Mouse (Mus musculus) CD4-positive helper T cell, adult 2 months (primary cell): ENCODE measurements around the gene Abcg1.
A peak's percentile ranks its signal among the peaks of the same experiment; 100 is the strongest.

Experiments used
- DNase-seq: peaks from one replicate; pipeline ENCODE4 v3.0.0-alpha.2; 2012; ENCODE audit warnings: low read depth, missing footprints, low spot score

The Abcg1 gene

DNA sequence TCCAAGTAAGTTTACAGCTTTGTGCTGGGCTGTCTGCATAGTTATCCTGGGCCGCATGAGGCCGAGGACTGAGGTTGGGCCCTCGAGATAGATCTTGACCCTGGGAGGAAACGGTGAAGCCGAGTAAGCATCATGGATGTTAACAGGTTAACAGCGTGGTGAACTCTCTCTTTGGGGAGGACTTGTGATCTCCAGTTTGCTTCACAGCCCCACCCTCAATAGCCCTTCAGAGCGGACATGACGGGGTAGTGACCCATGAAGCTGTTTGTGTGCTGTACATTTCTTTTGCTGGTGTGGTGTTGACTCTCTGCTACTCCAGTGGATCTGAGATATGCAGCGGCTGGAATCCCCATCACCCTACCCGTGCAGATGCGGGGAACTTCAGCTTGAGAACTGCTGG is 21.1 kb downstream of the Abcg1 start:
- no peak for DNase-seq

DNA sequence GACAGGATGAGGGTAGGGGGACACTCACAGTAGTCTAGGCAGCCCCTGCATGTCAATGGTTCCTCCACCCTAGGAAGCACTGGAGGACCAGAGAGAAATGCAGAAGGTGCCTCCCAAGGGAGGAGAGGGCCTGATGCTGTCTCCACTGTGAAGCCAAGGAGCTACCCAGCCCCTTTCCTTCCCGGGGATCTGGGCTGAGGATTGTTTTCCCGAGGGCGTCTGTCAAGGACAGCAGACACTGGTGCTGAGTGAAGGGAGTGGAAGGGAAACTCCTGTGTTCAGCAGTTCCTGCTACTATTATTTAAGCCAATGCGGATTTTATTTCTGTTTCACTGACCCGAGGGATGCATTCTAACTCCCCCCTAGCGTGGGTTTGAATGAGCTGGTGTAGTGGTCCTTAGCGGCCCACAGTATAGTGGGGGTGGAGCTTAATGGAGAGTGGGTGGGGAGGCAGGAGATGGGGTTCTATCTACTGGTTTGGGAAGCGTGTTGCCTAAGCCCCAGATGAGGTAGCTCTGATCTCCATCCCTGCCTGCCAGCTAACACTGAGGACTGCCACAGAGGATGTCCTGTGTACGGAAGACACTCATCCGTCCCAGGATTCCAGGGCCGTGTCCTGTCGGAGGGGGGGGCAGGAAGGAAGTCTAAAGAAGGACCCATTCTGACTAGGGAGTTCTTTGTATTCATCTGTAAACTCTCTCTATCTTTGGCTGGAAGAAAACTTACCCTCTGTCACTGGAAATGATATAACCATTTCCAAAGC is 21.8 kb downstream of the Abcg1 start:
- no peak for DNase-seq

DNA sequence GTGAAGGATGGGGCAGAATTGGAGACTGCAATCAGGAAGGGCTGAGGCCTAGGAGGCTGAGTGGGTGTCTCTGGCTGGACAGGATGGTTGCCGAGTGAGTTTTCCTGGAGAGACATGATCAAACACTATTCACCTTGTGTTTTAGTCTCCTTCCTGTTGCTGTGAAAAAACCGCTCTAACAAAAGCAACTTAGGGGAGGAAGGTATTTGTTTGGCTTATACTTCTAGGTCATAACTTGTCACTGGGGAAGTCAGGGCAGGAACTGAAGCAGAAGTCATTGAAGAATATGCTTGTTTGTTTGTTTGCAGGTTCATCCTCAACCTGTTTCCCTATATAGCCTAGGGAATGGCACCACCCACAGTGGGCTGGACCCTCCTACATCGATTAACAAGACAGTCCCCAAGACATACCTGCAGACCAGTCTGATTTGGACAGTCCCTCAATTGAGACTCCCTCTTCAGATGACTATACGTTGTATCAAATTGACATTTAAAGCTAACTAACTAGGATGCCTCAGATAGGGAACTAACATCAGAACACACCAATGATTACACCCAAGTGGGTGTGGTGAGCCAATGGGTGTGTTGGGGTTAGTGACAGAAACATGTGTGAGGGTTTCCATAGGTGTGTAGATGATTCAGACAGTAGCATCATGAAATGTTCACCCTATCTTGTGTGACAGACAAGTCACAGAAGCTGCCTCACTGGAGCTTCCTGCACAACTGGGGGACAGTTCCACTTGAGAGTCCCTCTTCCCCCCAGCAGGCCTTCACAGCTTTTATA is 25.0 kb downstream of the Abcg1 start:
- no peak for DNase-seq

DNA sequence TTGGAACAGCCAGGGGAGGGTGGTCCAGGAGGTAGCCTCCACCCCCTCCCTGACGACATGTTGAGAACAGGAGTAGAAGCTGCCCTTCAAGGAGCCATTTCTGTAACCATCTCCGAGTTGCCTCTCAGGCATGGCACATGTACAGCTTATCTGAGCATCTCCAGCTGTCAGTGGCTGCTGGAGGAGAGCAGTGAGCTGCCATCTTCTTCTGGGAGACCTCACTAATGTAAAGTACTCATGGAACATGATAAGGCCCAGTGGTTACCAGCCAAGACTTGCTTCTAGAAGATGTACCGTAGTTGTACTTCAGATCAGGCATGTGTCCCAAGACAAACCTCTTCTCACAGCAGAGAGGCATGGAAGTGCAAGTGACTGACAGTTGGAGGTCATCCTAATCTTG is 28.0 kb downstream of the Abcg1 start:
- no peak for DNase-seq

DNA sequence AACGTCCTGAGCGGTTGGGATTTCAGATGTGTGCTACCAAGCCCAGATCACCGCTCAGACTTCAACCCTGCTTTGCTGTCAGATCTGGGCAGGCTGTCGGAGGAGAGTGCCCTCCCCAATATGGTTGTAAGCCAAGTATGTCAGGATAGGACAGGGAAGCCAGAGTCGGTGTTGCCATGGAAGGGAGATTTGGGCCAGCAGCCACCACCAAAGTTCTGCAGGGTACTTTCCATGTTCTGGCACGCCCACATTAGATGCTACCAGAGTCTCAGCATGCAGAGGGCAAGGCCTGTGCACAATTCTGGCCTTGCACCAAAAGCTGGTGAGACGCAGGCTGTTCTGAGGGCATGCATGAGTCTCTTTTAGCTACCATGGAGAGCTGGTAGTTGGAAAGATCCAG is 28.7 kb downstream of the Abcg1 start:
- no peak for DNase-seq

DNA sequence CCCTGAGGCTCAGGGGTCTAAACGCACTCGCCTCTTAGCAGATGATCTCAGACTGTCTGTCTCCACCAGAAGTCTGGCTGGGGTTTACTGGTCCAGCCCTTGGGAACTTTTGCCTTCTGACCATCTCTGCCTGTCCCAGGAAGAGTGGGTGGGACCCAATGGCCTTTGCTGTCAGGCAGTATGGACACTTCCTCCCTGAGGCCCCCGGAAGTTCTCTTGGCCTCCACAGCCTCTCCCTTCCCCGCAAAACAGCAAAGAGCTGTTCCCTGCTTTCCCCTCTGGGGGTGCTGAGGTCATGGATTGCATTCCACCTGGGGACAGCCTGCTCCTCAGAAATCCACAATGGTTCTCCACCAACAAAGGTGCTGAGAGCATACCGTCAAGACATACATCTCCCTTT is 31.2 kb downstream of the Abcg1 start:
- DNase-seq = no peak

DNA sequence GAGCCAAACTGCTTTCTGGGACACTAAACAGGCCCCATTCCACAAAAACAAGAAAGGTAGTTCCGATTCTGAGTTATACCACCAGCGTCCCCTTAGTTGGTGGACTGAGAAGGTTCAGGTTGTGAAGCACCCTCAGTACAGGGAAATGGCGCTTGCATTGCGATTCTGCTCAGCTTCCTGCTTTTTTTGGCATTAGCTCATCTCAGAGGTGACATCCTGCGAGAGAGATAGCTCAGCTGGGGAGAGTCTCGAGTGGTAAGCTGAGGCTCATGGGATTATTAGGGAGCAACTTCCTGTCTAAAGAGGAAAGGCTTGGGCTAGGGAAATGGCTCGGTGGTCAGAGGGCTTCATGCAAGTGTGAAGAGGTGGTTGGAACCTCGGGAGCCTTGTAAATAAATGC is 32.4 kb downstream of the Abcg1 start:
- DNase-seq = no peak

DNA sequence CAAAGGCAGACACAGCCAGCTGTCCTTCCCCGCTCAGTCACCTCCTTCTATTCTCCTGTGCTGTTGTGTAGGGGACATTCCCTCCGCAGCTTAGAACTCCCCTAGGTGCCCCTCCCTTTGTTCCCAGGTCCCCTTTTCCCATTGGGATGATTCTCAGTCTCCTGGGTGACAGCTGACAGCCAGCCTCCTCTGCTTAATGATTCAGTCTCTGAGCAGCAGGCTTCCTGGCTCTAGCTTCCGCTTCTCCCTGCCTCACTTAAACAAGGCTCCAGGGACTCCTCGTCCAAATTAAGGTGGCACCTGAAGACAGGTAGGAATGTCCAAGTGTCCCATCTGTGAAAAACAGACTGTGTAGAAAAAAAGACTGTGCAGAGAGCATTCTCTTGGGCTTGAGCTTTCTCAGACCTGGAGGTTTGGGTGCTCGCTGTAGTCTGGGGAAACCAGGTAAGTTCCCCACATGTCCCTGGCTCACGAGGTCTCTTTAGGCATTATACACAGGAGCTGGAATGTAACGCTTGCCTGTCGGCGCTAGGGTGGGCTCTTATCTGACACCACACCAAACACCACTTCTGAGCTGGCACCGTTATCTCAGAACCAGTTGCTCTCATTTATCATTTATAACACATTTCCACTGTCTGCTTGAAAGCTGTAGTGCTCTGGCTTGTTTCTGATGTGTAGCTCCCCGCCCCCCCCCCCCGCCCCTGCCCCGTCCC is 33.7 kb downstream of the Abcg1 start:
- no peak for DNase-seq

DNA sequence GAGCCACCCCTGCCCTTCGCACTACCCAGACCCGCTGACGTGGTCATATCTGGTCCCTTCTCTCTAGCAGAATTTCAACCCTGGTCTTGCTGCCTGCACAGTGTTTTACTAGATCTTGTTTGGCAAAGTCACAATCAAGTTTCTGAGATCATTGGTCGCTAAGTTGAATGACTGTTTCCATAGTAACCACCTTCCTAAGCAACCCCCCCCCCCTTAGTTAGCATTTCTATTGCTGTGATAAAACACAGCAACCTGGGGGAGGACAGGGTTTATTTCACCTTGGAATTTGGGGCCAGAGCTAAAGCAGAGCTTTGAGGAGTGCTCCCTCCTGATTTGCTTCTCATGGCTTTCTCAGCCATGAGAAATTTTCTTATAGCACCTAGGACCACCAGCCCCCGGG is 37.3 kb downstream of the Abcg1 start:
- DNase-seq = no peak

DNA sequence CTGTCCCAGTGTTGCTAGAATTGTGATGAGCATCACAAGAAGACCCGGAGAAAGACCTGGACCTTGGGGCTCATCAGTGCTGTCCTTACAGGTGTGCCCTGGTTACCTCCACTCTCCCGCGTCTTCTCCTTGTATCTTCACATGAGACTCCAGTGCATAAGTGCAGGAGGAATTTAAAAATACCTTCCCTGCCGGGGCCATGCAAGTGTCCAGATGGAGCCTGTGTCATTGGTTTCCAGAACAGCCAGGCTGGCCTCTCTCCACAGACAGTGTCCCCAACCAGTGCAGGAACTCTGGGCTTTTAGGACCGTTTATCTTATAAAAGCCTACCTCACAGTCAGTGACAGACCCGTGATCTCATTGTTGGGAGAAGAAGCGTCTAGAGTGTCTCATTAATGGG is 38.1 kb downstream of the Abcg1 start:
- no peak for DNase-seq

DNA sequence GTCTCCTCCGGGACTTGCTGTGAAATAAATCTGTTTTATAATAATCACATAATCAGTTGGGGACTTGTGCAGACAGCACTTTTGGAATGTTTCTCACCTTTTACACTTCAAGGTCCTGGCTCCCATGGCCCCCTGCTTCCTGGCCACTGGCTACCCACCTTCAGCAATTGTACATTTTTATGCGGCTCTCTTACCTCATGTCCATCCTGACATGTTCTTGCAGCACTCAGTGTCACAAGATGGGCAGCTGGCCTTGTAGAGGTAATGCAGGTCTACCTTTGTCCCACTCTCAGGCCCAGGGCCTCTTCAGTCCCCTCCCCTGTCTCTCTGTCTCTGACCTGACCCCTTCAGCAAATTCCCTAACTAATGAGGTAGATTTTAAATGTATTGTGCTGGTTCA is 39.4 kb downstream of the Abcg1 start:
- DNase-seq = no peak

DNA sequence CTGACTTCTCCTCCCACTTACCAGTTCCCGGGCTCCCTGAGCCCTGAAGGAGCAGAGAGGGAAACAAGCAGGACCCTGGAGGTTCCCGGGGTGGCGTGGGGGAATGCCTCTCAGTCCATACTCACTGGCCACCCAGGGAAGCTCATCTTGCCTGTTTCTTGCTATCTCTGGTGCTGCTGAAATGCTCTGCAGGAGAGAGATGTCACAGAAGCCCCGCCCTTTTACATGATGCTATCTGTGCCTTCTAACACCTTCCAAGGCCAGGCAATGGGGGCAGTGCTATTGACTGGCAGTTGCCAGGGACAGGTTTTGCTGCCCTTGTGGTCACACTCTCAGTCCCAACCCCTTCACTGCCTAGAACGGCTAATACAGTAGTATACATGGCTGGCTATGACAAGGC is 41.3 kb downstream of the Abcg1 start:
- DNase-seq = no peak

DNA sequence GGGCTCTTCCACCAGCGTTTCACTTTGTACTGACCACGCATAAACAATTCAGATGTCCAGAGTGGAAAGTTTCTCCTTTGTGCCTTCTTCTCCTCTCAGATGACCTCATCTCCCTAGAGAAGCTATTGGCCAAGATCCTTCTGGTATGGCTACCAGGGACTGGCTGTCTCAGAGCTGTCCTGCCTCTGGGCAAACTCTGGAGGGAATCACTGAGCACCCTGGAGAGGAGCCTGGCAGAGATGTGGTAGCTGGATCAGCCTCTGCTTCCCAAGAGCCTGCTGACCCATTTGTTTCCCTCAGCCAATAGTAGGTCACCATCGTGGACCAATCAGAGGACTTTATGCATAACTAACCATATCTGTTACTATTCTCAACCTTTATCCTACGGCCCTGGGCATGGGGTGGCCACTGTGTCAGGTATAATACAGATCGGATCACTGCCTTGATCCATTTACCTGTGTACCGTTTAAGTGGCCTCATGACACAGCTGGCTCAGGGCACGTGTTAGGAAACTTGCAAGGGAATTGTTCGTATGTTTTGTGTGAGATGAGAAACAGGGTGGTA is 45.6 kb downstream of the Abcg1 start:
- DNase-seq = no peak

DNA sequence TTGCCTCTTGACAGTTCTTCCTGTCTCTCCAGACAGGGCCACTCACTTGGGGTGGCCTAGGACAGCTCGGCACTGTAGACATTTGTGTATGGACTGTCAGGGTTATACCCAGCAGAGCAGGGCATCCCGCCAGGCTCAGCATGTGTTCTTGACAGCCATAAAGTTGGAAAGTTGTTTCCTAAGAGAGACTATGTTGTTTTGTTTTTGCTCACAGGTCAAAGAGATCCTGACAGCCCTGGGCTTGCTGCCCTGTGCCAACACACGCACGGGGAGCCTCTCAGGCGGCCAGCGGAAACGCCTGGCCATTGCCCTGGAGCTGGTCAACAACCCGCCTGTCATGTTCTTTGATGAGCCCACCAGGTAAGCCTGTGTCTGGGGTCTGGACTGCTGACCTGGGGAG is 46.3 kb downstream of the Abcg1 start:
- DNase-seq = no peak

DNA sequence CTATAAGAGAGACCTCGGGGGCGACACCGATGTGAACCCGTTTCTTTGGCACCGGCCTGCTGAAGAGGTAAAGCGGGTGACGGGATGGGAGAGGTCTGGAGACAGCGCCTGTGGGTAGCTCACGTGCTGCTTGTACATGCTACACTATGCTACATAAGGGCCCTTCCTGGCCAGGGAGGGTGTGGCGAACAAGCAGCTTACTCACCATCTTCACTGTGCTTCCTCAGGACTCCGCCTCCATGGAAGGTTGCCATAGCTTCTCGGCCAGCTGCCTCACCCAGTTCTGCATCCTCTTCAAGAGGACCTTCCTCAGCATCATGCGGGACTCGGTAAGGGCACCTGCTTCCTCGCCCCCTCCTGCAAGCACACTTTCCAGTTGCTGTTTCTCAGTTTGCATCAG is 50.9 kb downstream of the Abcg1 start:
- DNase-seq = no peak

DNA sequence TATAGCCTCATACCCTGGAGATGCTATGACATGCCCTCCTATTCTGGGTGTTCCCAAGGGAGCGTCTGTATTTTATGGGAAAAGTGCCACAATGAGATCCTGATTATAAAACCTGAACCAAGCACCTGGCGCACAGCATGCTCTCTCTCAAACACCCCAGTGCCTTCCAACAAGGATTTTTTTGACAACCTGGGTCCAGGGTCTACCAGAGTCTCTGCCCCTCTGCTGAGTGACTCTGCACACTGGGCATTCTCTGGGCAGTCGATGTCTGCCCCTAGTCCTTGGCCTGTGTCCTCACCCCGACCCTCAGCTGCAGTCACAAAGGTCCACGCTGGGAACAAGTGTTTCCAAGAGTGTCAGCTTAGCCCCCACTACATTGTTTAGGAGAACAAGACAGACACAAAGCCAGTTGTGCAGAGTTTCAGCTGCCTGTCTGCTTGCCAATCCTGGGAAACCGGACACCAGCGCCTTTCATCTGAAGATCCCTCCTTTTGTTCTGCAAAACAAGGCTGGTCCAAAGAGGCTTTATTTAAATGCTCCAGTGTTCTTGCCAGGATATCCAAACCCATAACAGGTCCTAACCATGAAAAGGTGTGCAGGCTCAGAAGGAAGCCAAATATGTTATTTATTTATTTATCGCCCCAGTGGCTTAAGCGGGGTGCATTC is 55.8 kb downstream of the Abcg1 start:
- DNase-seq = no peak

DNA sequence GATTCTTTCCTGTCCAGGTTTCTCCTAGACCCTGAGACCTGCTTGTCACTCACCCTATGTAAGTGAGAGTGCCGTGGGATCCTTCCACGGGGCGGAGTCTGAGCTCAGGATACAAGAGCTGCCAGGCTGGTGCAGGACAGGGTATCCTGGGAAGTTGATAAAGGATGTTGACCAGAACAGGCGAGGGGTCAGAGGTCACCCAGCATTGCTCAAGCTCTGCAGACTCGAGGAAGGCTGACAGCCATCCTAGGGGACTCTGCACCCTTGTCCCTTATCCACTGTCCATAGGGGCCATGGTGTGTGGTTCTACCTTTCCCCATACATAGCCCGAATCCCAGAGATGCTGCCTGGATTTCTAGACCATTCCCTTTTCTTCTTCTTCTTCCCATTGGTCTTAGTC is 58.6 kb downstream of the Abcg1 start:
- DNase-seq = no peak

DNA sequence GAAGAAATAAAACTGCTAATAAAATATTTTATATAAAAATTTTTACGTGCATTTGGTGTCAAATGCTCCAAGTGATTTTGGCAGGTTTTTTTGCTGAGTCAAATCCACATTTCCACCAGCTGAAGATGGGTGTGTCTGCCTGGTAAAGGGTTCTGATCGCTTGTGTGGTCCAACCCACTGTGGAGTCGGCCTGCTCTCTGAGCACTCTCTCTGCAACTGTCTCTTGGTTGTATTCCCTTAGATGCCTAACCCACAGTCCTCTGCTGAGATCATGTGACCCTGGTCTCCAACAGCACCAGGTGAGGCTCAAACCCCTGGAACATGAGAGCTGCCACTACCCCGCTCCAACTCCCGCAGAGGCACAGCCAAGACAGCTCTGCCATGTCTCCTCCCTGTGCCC is 60.5 kb downstream of the Abcg1 start:
- no peak for DNase-seq

DNA sequence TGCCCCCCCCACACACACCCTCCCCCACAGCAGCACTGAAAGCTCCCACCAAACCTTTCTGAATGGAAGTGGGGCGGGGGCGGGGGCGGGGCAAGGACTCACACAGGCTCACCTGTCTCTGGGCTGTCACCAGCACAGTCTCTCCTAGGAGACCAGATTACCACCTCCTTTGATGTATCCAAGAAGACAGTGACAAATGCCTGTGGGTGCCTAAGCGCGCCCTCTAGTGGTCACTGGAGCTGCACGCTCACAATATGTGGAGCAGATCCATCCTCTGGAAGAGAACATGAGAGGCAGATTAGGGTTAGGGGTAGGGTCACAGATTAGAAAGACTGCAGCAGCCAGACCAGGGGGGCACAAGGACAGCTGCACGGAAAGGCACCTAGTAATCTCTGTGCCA is 62.0 kb downstream of the Abcg1 start:
- peak; percentile 82 for DNase-seq

DNA sequence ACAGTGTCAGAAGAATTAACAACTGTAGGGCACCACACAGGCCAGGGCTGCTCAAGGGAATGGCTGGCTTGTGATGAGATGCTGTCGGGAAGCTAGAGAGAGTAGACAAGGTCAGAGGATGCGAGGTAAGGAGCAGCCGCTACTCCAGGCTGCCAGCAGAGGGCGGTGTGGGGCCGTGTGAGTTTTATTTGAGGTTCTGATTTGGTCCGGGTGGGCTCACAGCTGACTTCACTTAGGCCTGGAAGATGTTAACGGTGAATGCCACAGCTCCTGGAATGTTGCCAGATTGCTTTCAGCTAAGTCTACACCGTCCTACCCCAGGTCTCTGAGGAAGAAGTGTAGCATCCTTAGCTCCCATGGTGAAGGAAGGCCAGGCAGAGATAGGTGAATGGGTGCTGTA is 64.5 kb downstream of the Abcg1 start:
- peak; percentile 56 for DNase-seq

DNA sequence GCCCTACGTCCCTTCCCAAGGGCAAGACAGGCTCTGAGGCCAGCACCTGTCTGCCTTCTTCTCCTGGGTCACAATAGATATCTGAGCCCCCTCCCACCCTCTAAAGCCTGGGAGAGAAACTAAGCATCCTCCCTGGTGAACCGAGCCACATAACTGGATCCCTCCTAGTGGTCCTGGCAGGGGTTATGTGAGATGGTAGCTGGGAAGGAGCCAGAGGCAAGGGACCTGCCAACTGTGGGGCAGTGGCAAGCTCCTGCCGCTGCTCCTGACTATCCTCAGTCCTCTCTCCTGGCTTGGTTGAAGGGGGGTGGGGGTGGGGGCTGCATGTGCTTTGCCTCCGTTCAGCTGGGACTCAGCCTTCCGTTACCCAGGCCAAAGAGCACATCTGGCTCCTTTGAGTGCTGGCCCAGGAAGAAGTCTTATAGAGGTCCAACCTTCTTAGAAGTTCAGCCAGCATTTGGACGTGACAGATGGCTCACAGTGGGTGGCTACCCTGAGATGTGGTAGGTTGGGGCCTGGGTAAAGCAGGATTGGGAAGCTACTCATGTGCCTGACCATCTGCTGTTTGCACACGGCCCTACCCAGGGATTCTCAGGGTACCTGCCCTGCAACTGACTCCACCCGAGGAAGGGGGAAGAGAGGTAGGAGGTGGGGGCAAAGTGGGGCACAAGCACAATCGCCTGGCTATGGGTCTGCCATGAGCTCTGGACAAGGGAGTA is 68.2 kb downstream of the Abcg1 start:
- DNase-seq = no peak
